Mouse (Mus musculus) forebrain, postnatal 0 days (tissue): ENCODE measurements around the gene Elf4. TPM values are rescaled to one million over a fixed set of nuclear protein-coding genes. Genes with fewer than 3 reads are reported as not detected.
A peak's percentile ranks its signal among the peaks of the same experiment; 100 is the strongest.

Experiments used
- ATAC-seq: fragments of 200-750 bp; cut with Nextera tagmentation; 2 replicates; pipeline ENCODE4 v1.8.0; 2017; ENCODE audit warnings: mild to moderate bottlenecking, moderate library complexity
- DNase-seq: peaks from one replicate; pipeline ENCODE4 v3.0.0-alpha.2; 2015
- H3K27ac ChIP-seq: fragments of 300-500 bp; sonication (generic); 2 replicates; pipeline ENCODE4 v1.5.1; 2014; ENCODE audit warnings: low read depth, mild to moderate bottlenecking, antibody characterized with exemption, low read length, moderate library complexity, mixed read lengths
- H3K27me3 ChIP-seq: fragments of 300-500 bp; sonication (generic); 2 replicates; pipeline ENCODE4 v1.6.1; 2014; ENCODE audit warnings: mild to moderate bottlenecking, low read length, mixed read lengths; ENCODE audit not compliant: insufficient read depth
- H3K36me3 ChIP-seq: fragments of 300-500 bp; sonication (generic); 2 replicates; pipeline ENCODE4 v1.6.1; 2014; ENCODE audit warnings: mild to moderate bottlenecking, moderate library complexity; ENCODE audit not compliant: insufficient read depth
- H3K4me1 ChIP-seq: fragments of 300-500 bp; sonication (generic); 2 replicates; pipeline ENCODE4 v1.6.1; 2014; ENCODE audit warnings: antibody characterized with exemption; ENCODE audit not compliant: insufficient read depth
- H3K4me2 ChIP-seq: fragments of 300-500 bp; sonication (generic); 2 replicates; pipeline ENCODE4 v1.6.1; 2014; ENCODE audit warnings: low read depth, mild to moderate bottlenecking, moderate library complexity
- H3K4me3 ChIP-seq: fragments of 300-500 bp; sonication (generic); 2 replicates; pipeline ENCODE4 v1.5.1; 2014; ENCODE audit warnings: low read depth, low read length, mixed read lengths
- H3K9ac ChIP-seq: fragments of 300-500 bp; sonication (generic); 2 replicates; pipeline ENCODE4 v1.6.1; 2014; ENCODE audit warnings: mild to moderate bottlenecking
- H3K9me3 ChIP-seq: fragments of 300-500 bp; sonication (generic); 2 replicates; pipeline ENCODE4 v1.6.1; 2016; ENCODE audit warnings: low read length
- CTCF ChIP-seq: sonication (generic); IDR thresholded peaks from 2 replicates; pipeline ENCODE4 v1.5.1; 2016; ENCODE audit warnings: antibody characterized with exemption, control low read depth, low read depth
- WGBS: fragments of 180-500 bp; shearing (Covaris S2); extraction: QIAGEN DNeasy Blood & Tissue Kit; methylation state at CpG from one replicate; pipeline ENCODE4 v1.1.7; 2014; 5-methylcytosine and 5-hydroxymethylcytosine counted together
- polyA plus RNA-seq: library from polyadenylated mRNA; unstranded; fragments of >200 nt; fragmentation: Nextera tagmentation; extraction: Ambion mirVana; gene quantifications from 2 replicates; pipeline ENCODE4 v1.2.1, GENCODE M21; 2015
- total RNA-seq: library from RNA; depleted of rRNA; stranded (reverse); fragments of >200 nt; gene quantifications from 2 replicates; pipeline ENCODE4 v1.2.3, GENCODE M21; 2014

Elf4 gene
- total and polyA plus RNA-seq, 2 experiments from 2014 or later: 0.24 to 1.8 TPM

- 91% methylated on average over 4 of the region's 4 CpGs for WGBS
- no peaks in the 10 kb centered on the region for H3K27me3 ChIP-seq
- ATAC-seq: no peak
- no peaks in the 10 kb centered on the region for H3K4me1 ChIP-seq
- no peaks in the 10 kb centered on the region for H3K9me3 ChIP-seq
- H3K9ac ChIP-seq: no peak overlapping the region
- no peak overlapping the region for H3K4me3 ChIP-seq
- H3K36me3 ChIP-seq: no peaks in the 10 kb centered on the region
- DNase-seq: no peak
- H3K27ac ChIP-seq: no peak overlapping the region
- H3K4me2 ChIP-seq: no peak overlapping the region
- TF ChIP-seq CTCF: no peak
Observed at GRCm38 (mm10) chrX:48463636-48464035, 704 bp upstream of the Elf4 start.

DNA sequence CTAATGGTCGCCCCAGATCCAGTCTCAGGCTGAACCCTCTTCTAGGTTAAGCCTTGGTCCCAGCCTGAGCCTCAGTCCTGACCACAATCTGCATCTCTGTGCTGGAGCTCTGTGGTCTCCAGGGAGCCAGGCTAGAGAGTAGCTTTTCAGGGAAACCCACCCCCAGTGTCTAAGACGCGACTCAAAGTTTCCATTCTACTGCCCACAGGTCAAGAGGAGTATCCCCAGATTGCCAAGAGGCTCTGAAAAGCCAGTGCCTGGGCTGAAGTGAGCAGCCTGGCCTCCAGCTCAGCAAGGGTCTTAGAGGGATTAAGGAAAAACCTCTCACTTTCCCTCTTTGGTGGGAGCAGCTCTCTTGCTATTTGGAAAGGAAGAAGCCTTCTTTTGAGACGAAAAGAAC, 635 bp downstream of the Elf4 start:
- peak overlapping the region; percentile 32 for H3K4me3 ChIP-seq
- H3K4me1 ChIP-seq: no peaks in the 10 kb centered on the region
- no peak for TF ChIP-seq CTCF
- WGBS: 41% methylated on average over 4 of the region's 4 CpGs
- H3K9ac ChIP-seq: 0 out of 2 replicates have a peak overlapping the region, but pooled peaks have one; percentile 2
- ATAC-seq (no peak), DNase-seq (no peak)
- no peaks in the 10 kb centered on the region for H3K36me3 ChIP-seq
- H3K27ac ChIP-seq: no peak overlapping the region
- H3K4me2 ChIP-seq: peak overlapping the region; percentile 63
- H3K27me3 ChIP-seq: no peaks in the 10 kb centered on the region
- no peaks in the 10 kb centered on the region for H3K9me3 ChIP-seq

- Histone ChIP-seq H3K36me3 (no peaks in the 10 kb centered on the region), H3K27me3 (no peaks in the 10 kb centered on the region), H3K27ac (no peak overlapping the region), H3K9me3 (no peaks in the 10 kb centered on the region), H3K4me2 (no peak overlapping the region), H3K9ac (no peak overlapping the region), H3K4me1 (no peaks in the 10 kb centered on the region), H3K4me3 (no peak overlapping the region)
- no peak for ATAC-seq
- no peak for TF ChIP-seq CTCF
- 76% methylated on average over 4 of the region's 4 CpGs for WGBS
- DNase-seq: no peak
Observed at GRCm38 (mm10) chrX:48461006-48461405, 1.9 kb downstream of the Elf4 start.

DNA sequence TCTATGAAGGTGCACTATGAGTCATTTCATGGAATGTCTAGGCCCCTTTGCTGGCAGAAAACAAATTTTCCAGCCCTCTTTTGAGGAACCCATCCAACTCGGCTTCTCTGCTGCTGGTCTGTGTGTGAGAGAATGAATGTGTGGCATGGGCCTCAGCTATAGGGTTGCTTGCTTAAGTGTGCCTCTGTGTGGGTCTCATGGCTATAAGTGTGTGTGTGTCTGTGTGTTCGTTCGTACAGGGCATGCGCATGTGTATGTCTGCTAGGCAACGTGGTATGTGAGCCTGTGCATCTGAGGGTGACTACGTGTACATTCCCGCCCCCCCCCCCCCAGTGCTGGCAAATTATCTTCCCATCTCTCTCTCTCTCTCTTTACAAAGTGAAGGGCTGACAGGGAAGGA, 2.4 kb downstream of the Elf4 start:
- Histone ChIP-seq H3K36me3 (no peaks in the 10 kb centered on the region), H3K4me1 (no peaks in the 10 kb centered on the region), H3K27ac (no peak overlapping the region), H3K4me3 (no peak overlapping the region), H3K27me3 (no peaks in the 10 kb centered on the region), H3K4me2 (no peak overlapping the region), H3K9me3 (no peaks in the 10 kb centered on the region), H3K9ac (no peak overlapping the region)
- 87% methylated on average over 6 of the region's 7 CpGs for WGBS
- ATAC-seq: no peak
- DNase-seq: no peak
- no peak for TF ChIP-seq CTCF

- Histone ChIP-seq H3K27me3 (no peaks in the 10 kb centered on the region), H3K9ac (no peak overlapping the region), H3K9me3 (no peaks in the 10 kb centered on the region), H3K4me2 (no peak overlapping the region), H3K4me3 (no peak overlapping the region), H3K4me1 (no peaks in the 10 kb centered on the region), H3K36me3 (no peaks in the 10 kb centered on the region), H3K27ac (no peak overlapping the region)
- ATAC-seq (no peak), DNase-seq (no peak)
- WGBS: 60% methylated on average over 6 of the region's 6 CpGs
- no peak for TF ChIP-seq CTCF
Observed at GRCm38 (mm10) chrX:48456956-48457355, 6.0 kb downstream of the Elf4 start.

GRCm38 (mm10) chrX:48455018-48455417, 7.9 kb downstream of the Elf4 start:
- no peak for ATAC-seq
- WGBS: 51% methylated on average over 9 of the region's 9 CpGs
- TF ChIP-seq CTCF: no peak
- no peak for DNase-seq
- Histone ChIP-seq H3K9ac (no peak overlapping the region), H3K27me3 (no peaks in the 10 kb centered on the region), H3K36me3 (no peaks in the 10 kb centered on the region), H3K9me3 (no peaks in the 10 kb centered on the region), H3K4me1 (no peaks in the 10 kb centered on the region), H3K4me3 (no peak overlapping the region), H3K27ac (no peak overlapping the region), H3K4me2 (no peak overlapping the region)

DNA sequence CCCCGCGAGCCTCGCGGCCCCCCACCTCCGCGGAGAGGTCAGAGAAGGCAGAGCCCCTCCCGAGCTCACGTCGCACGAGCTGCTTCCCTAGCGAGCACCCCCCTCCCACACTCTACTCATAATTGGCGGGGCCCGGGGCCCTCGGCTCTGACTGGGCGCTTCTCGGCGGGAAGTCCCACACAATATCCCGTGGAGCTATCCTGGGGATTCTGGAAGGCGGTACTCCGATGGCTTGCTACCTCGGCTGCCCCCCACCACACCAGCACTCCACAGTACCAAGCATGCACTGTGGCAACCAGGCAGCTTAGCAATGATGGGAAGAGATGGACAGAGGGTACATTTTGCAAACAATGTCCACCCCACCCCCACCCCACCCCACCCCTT, 8.4 kb downstream of the Elf4 start:
- Histone ChIP-seq H3K4me2 (peak overlapping the region; percentile 42), H3K9ac (no peak overlapping the region), H3K27ac (no peak overlapping the region), H3K9me3 (no peaks in the 10 kb centered on the region), H3K4me1 (no peaks in the 10 kb centered on the region), H3K27me3 (no peaks in the 10 kb centered on the region), H3K36me3 (no peaks in the 10 kb centered on the region), H3K4me3 (peak overlapping the region; percentile 34)
- peak; percentile 16 for ATAC-seq
- no peak for TF ChIP-seq CTCF
- 42% methylated on average over 21 of the region's 21 CpGs for WGBS
- DNase-seq: no peak
